Mouse (Mus musculus): ENCODE results near the gene Slc18a3. TPM values are rescaled to one million over a fixed set of nuclear protein-coding genes. Genes with fewer than 3 reads are reported as not detected.

Gene Slc18a3
- total and polyA plus RNA-seq, 3 experiments, result not detected

DNA sequence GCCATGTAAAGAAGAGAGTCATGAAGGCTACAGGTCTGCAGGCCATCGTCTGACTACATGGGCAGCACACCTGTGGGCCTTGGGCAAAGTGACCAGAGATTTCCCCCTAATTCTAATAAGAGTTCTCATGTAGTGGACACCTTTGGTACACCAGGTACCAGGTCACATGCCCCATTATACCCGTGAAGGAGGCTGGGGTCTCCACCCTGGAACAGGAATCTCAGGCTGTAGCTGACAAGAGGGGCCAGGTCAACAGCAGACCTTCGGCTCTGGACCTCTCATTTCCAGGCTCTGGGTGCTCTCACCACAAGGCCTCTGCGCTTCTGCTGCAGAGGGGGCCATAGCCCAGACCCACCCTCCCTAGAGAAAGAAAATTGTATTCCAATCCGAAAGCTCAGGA, 25.3 kb downstream of the Slc18a3 start:
- TF ChIP-seq TAL1 (conservative IDR thresholded peaks at IDR 0.05; ENCODE audit: low read depth, low read length) (no peak), POLR2AphosphoS5 (IDR thresholded peaks at IDR 0.05; ENCODE audit: insufficient replicate concordance, low read depth, low read length) (no peak), GATA1 (IDR thresholded peaks at IDR 0.05; ENCODE audit: borderline replicate concordance, low read length) (no peak)
- no peaks in the 10 kb centered on the region for H3K4me1 ChIP-seq (ENCODE audit: insufficient read depth, low read depth, low read length)
- H3K4me3 ChIP-seq (ENCODE audit: low read depth, low read length), result no peak overlapping the region
- H3K9me3 ChIP-seq (replicated peaks), result no peaks in the 10 kb centered on the region
- H3K27me3 ChIP-seq (ENCODE audit: insufficient read depth, low read length), result peaks cover 4% of the 10 kb centered on the region; the same call in 1 of the 2 replicates
- DNase-seq (ENCODE audit: low spot score) (no peak), ATAC-seq (ENCODE audit: extremely low read depth, insufficient number of reproducible peaks, low FRiP score, poor library complexity, severe bottlenecking) (no peak)
- no peaks in the 10 kb centered on the region for H3K36me3 ChIP-seq (replicated peaks)

DNA sequence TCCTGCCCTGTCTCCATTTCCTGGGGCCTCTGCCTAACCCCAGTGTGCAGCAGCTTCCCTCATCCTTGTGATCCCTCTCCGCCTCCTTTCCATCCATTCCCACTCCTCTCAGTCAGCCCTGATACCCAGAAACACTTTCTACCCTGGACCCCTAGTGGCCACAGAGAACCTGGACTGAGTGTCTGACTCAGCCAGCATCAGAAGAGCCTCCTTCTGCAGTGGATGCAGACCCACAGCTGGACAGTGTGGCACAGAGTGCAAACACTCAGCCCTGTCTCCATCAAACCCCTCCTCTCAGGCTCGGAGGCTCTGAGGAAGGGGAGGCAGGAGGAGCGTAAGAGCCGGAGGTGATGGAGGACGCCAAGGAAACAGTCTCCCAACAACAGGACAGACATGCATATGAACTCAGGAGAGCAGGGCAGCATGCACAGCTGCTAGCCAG, 27.3 kb downstream of the Slc18a3 start:
- Histone ChIP-seq H3K27me3 (ENCODE audit: insufficient read depth, low read length) (peaks cover 4% of the 10 kb centered on the region; the same call in 1 of the 2 replicates), H3K4me3 (ENCODE audit: low read depth, low read length) (no peak overlapping the region), H3K9me3 (replicated peaks) (no peaks in the 10 kb centered on the region), H3K36me3 (replicated peaks) (no peaks in the 10 kb centered on the region), H3K4me1 (ENCODE audit: insufficient read depth, low read depth, low read length) (no peaks in the 10 kb centered on the region)
- no peak for ATAC-seq (ENCODE audit: extremely low read depth, insufficient number of reproducible peaks, low FRiP score, poor library complexity, severe bottlenecking)
- DNase-seq (ENCODE audit: low spot score), result no peak
- TF ChIP-seq CTCF (IDR thresholded peaks at IDR 0.05; ENCODE audit: low read depth, low read length), result no peak
- no peak for TF ChIP-seq GATA2 (IDR thresholded peaks at IDR 0.05; ENCODE audit: borderline replicate concordance, low read depth, low read length)
- no peak for TF ChIP-seq POLR2AphosphoS5 (IDR thresholded peaks at IDR 0.05; ENCODE audit: insufficient replicate concordance, low read depth, low read length)
- no peak for TF ChIP-seq GATA1 (IDR thresholded peaks at IDR 0.05; ENCODE audit: borderline replicate concordance, low read length)
- TF ChIP-seq TAL1 (conservative IDR thresholded peaks at IDR 0.05; ENCODE audit: low read depth, low read length), result no peak

DNA sequence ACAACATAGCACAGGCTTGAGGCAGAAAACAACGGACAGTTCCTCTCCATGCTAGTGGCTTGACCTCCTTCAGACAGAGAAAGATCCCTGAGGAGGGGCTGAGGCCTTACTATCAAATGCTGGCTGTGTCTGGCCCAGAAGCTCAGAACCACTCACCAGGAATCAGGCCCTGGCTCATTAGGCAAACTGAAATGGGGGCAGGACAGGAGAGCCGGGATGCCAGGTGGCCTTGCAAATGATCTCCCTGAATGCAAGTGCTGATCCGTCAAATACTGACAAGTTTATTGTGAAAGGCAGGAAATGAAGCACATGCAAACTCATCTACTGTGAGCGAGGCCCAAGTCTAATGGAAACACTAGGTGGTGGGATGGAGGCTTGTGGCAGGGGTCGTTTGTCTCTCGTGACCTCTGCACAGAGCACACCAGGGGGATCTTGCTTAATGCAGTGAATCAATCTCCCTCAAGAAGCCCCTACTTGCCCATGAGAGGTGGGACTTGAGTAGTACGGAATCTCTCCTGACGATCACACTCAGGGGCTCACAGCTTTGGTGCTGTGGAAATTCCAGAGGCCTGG, 35.5 kb downstream of the Slc18a3 start:
- Histone ChIP-seq H3K4me1 (ENCODE audit: insufficient read depth, low read depth, low read length) (no peaks in the 10 kb centered on the region), H3K36me3 (replicated peaks) (no peaks in the 10 kb centered on the region), H3K4me3 (ENCODE audit: low read depth, low read length) (no peak overlapping the region), H3K9me3 (replicated peaks) (no peaks in the 10 kb centered on the region), H3K27me3 (ENCODE audit: insufficient read depth, low read length) (peaks cover 3% of the 10 kb centered on the region)
- ATAC-seq (ENCODE audit: extremely low read depth, insufficient number of reproducible peaks, low FRiP score, poor library complexity, severe bottlenecking) (no peak), DNase-seq (ENCODE audit: low spot score) (no peak)
- TF ChIP-seq CTCF (IDR thresholded peaks at IDR 0.05; ENCODE audit: low read depth, low read length), result no peak
- TF ChIP-seq GATA1 (IDR thresholded peaks at IDR 0.05; ENCODE audit: borderline replicate concordance, low read length), result no peak
- no peak for TF ChIP-seq TAL1 (conservative IDR thresholded peaks at IDR 0.05; ENCODE audit: low read depth, low read length)
- TF ChIP-seq POLR2AphosphoS5 (IDR thresholded peaks at IDR 0.05; ENCODE audit: insufficient replicate concordance, low read depth, low read length), result no peak
- TF ChIP-seq GATA2 (IDR thresholded peaks at IDR 0.05; ENCODE audit: borderline replicate concordance, low read depth, low read length), result no peak

DNA sequence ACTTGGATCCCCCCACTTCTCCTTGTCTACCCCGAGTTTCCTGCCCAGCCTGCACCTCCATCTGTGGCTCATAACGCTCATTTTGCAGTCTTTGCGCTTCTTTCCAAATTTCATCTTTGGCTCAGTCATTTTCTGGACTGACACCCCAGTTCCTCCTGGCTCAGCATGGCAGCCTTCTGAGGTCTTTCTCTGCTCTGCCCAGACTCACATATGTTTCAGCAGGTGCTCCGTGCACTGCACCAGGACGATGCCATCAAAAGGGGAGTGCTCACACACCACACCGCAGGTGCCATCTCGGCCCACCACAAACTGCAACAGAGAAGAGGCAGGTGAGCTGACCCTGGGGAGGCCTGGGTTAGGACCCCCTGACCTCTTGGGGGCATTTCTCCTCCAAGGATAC, 40.7 kb downstream of the Slc18a3 start:
- H3K4me3 ChIP-seq (ENCODE audit: low read depth, low read length), result no peak overlapping the region
- no peaks in the 10 kb centered on the region for H3K4me1 ChIP-seq (ENCODE audit: insufficient read depth, low read depth, low read length)
- H3K9me3 ChIP-seq (replicated peaks), result no peaks in the 10 kb centered on the region
- ATAC-seq (ENCODE audit: extremely low read depth, insufficient number of reproducible peaks, low FRiP score, poor library complexity, severe bottlenecking), result no peak
- H3K36me3 ChIP-seq (replicated peaks), result no peaks in the 10 kb centered on the region
- DNase-seq (ENCODE audit: low spot score), result no peak
- no peak for TF ChIP-seq TAL1 (conservative IDR thresholded peaks at IDR 0.05; ENCODE audit: low read depth, low read length)
- TF ChIP-seq GATA2 (IDR thresholded peaks at IDR 0.05; ENCODE audit: borderline replicate concordance, low read depth, low read length), result no peak
- TF ChIP-seq POLR2AphosphoS5 (IDR thresholded peaks at IDR 0.05; ENCODE audit: insufficient replicate concordance, low read depth, low read length), result no peak
- TF ChIP-seq GATA1 (IDR thresholded peaks at IDR 0.05; ENCODE audit: borderline replicate concordance, low read length), result no peak
- no peak for TF ChIP-seq CTCF (IDR thresholded peaks at IDR 0.05; ENCODE audit: low read depth, low read length)
- peaks cover 3% of the 10 kb centered on the region; the same call in 1 of the 2 replicates for H3K27me3 ChIP-seq (ENCODE audit: insufficient read depth, low read length)

DNA sequence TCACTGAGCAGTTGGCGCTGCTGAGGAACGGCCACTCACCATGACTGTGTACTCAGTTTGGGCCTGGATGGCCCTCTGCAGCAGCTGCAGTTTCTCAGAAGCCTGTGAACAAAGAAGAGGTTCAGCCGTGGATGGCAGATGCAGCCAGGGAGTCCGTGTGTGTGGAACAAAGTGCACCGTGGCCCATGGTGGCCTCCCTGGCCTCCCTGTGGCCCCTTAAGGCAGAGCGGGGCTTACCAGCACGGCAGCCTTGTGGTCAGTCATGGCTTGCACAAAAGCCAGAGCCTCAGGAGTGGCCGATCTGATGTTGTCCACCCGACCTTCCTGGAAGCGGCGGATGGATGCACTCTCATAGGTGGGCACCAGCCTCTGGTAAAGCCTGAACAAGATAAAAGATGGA, 45.9 kb downstream of the Slc18a3 start:
- TF ChIP-seq GATA2 (IDR thresholded peaks at IDR 0.05; ENCODE audit: borderline replicate concordance, low read depth, low read length), result no peak
- no peak for TF ChIP-seq TAL1 (conservative IDR thresholded peaks at IDR 0.05; ENCODE audit: low read depth, low read length)
- no peak for TF ChIP-seq GATA1 (IDR thresholded peaks at IDR 0.05; ENCODE audit: borderline replicate concordance, low read length)
- no peak for TF ChIP-seq CTCF (IDR thresholded peaks at IDR 0.05; ENCODE audit: low read depth, low read length)
- TF ChIP-seq POLR2AphosphoS5 (IDR thresholded peaks at IDR 0.05; ENCODE audit: insufficient replicate concordance, low read depth, low read length), result no peak
- ATAC-seq (ENCODE audit: extremely low read depth, insufficient number of reproducible peaks, low FRiP score, poor library complexity, severe bottlenecking) (no peak), DNase-seq (ENCODE audit: low spot score) (no peak)
- Histone ChIP-seq H3K27me3 (ENCODE audit: insufficient read depth, low read length) (no peaks in the 10 kb centered on the region), H3K4me1 (ENCODE audit: insufficient read depth, low read depth, low read length) (no peaks in the 10 kb centered on the region), H3K4me3 (ENCODE audit: low read depth, low read length) (no peak overlapping the region), H3K36me3 (replicated peaks) (no peaks in the 10 kb centered on the region), H3K9me3 (replicated peaks) (no peaks in the 10 kb centered on the region)

Other genes starting within 250 kb of the Slc18a3 start
- gene Ogdhl, start 142.8 kb downstream of the Slc18a3 start, total RNA-seq (2014; fragmentation: Nextera tagmentation), result 1.7 TPM in 1 of 2 replicates, not detected in the other
- gene Ogdhl, start 142.8 kb downstream of the Slc18a3 start, total RNA-seq (2017), result 0.12 and 0.33 TPM in 2 replicates
- 0.18 and 0.20 TPM in 2 replicates for gene Ogdhl, start 142.8 kb downstream of the Slc18a3 start, polyA plus RNA-seq (2012)
- not detected in 2 replicates for gene 1700024G13Rik, start 76.5 kb downstream of the Slc18a3 start, total RNA-seq (2014; fragmentation: Nextera tagmentation)
- gene 1700024G13Rik, start 76.5 kb downstream of the Slc18a3 start, total RNA-seq (2017), result not detected in 2 replicates
- gene 1700024G13Rik, start 76.5 kb downstream of the Slc18a3 start, polyA plus RNA-seq (2012), result not detected in 2 replicates
- gene Chat, start 1.1 kb upstream of the Slc18a3 start, total RNA-seq (2014; fragmentation: Nextera tagmentation), result not detected in 2 replicates
- gene Chat, start 1.1 kb upstream of the Slc18a3 start, total RNA-seq (2017), result 0.22 TPM in 1 of 2 replicates, not detected in the other
- gene Chat, start 1.1 kb upstream of the Slc18a3 start, polyA plus RNA-seq (2012), result not detected in 2 replicates
- 31.5 and 32.6 TPM in 2 replicates for gene Ercc6, start 48.7 kb upstream of the Slc18a3 start, total RNA-seq (2014; fragmentation: Nextera tagmentation)
- 15.7 and 18.8 TPM in 2 replicates for gene Ercc6, start 48.7 kb upstream of the Slc18a3 start, total RNA-seq (2017)
- 1.5 and 1.7 TPM in 2 replicates for gene Ercc6, start 48.7 kb upstream of the Slc18a3 start, polyA plus RNA-seq (2012)
- gene Prrxl1, start 134.6 kb upstream of the Slc18a3 start, total RNA-seq (2014; fragmentation: Nextera tagmentation), result not detected in 2 replicates
- 0.06 and 0.22 TPM in 2 replicates for gene Prrxl1, start 134.6 kb upstream of the Slc18a3 start, total RNA-seq (2017)
- gene Prrxl1, start 134.6 kb upstream of the Slc18a3 start, polyA plus RNA-seq (2012), result not detected in 2 replicates
- not detected in 2 replicates for gene 3425401B19Rik, start 220.4 kb upstream of the Slc18a3 start, total RNA-seq (2014; fragmentation: Nextera tagmentation)
- 0.05 and 0.06 TPM in 2 replicates for gene 3425401B19Rik, start 220.4 kb upstream of the Slc18a3 start, total RNA-seq (2017)
- not detected in 2 replicates for gene 3425401B19Rik, start 220.4 kb upstream of the Slc18a3 start, polyA plus RNA-seq (2012)

Data from G1E (cell line).